Mouse (Mus musculus): ENCODE data around the gene Robo3.

Gene Robo3

GRCm38 (mm10) chr9:37367301-37368080 is 65.6 kb downstream of the Robo3 start, which contains the start of gene Hepacam:
Hepacam (plus strand) TSS chr9:37367351.
- no peak for DNase-seq

- no peak for DNase-seq
These were observed 67.3 kb downstream of the Robo3 start for GRCm38 (mm10) chr9:37365706-37366105.

Measured in thymus, adult 18-20 months (tissue).